ENCODE assay signal across 30 mouse cellular contexts in the genomic region with DNA sequence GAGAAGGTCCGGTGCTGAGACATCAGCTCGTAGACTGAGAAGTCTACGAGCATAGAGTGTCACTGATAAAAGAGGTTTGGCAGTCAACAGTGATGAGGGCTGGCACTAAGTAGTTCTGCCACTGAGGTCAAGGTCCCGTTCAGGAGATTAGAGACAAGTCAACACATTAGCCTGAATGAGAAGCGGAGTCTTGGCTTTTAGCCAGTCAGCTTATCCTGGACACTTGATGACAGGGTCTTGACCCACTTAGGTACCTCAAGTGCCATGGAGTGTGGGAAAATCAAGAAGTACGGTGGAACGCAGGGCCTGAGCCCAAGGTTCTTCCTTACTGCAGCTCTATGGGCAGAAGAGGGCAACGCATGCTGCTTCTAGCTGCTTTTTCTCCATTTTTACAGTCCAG. TPM values are rescaled to one million over a fixed set of nuclear protein-coding genes. Genes with fewer than 3 reads are reported as not detected.
A peak's percentile ranks its signal among the peaks of the same experiment; 100 is the strongest.
DNase-seq lines count a peak whose midpoint lies in the region; ATAC-seq and TF ChIP-seq lines count a peak whose summit lies in the region.
"Had no signal": no experiment of that assay in that cellular context is flagged by ENCODE, and none has a peak within 500 bp of the region (broad histone marks: within the 10 kb centered on the region; RNA-seq: fewer than 3 reads in every experiment).

No protein-coding gene starts in this region.

- H3K4me2 ChIP-seq in heart, embryonic 15.5 days: no peak overlapping the region
- no peak overlapping the region for H3K4me2 ChIP-seq in lung, embryonic 14.5 days
- H3K4me2 ChIP-seq in lung, postnatal 0 days (replicated peaks; ENCODE audit: low read depth, low read length): no peak overlapping the region
- H3K4me2 ChIP-seq: embryonic facial prominence, embryonic 13.5 days; forebrain, embryonic 12.5 days; hindbrain, embryonic 15.5 days; limb, embryonic 13.5 days; midbrain, embryonic 15.5 days; neural tube, embryonic 13.5 days had no signal

- H3K9ac ChIP-seq in heart, embryonic 15.5 days: no peak overlapping the region
- H3K9ac ChIP-seq in lung, embryonic 14.5 days: no peak overlapping the region
- no peak overlapping the region for H3K9ac ChIP-seq in lung, postnatal 0 days (replicated peaks; ENCODE audit: low read depth)
- H3K9ac ChIP-seq: embryonic facial prominence, embryonic 13.5 days; forebrain, embryonic 12.5 days; hindbrain, embryonic 15.5 days; limb, embryonic 13.5 days; liver, embryonic 14.5 days; midbrain, embryonic 15.5 days; neural tube, embryonic 13.5 days had no signal

- DNase-seq in adrenal gland, postnatal 14 days: peak; percentile 13
- DNase-seq in adrenal gland, adult 18-20 months (ENCODE audit: low spot score in 2 of 2): no peak
- DNase-seq in heart, postnatal 36 days: no peak
- DNase-seq in lung, embryonic 14.5 days: peak; percentile 8
- no peak for DNase-seq in lung, postnatal 10 days
- peak; percentile 62 for DNase-seq in lung, postnatal 0 days (ENCODE audit: low spot score)
- DNase-seq in cerebellum, adult 9-11 months: no peak
- DNase-seq: cerebellum, adult 2 months; cerebellum, postnatal 36 days; embryo, embryonic 11 days; gastrocnemius, postnatal 36 days; kidney, adult 8-10 months; layer of hippocampus, postnatal 36 days; thymus, adult 18-20 months had no signal

- no peak overlapping the region for H3K4me3 ChIP-seq in heart, embryonic 15.5 days
- H3K4me3 ChIP-seq in lung, embryonic 14.5 days (ENCODE audit: low read depth, low read length): no peak overlapping the region
- H3K4me3 ChIP-seq in lung, postnatal 0 days (ENCODE audit: low read depth, low read length): no peak overlapping the region
- H3K4me3 ChIP-seq: embryonic facial prominence, embryonic 13.5 days; erythroblast, embryonic 14.5 days; forebrain, embryonic 12.5 days; hindbrain, embryonic 15.5 days; limb, embryonic 13.5 days; midbrain, embryonic 15.5 days; neural tube, embryonic 13.5 days had no signal

- intact Hi-C loops in heart, postnatal 36 days (cut with DNase I): loop anchor here (2.0 kb wide), 1 partner anchor 30 kb away; no protein-coding TSS in a partner anchor

- peaks cover 83% of the 10 kb centered on the region for H3K27me3 ChIP-seq in heart, embryonic 15.5 days
- no peaks in the 10 kb centered on the region for H3K27me3 ChIP-seq in lung, embryonic 14.5 days (ENCODE audit: insufficient read depth, low read length)
- no peaks in the 10 kb centered on the region for H3K27me3 ChIP-seq in lung, postnatal 0 days (replicated peaks; ENCODE audit: insufficient read depth, low read length)
- H3K27me3 ChIP-seq: embryonic facial prominence, embryonic 13.5 days; forebrain, embryonic 12.5 days; hindbrain, embryonic 15.5 days; limb, embryonic 13.5 days; midbrain, embryonic 15.5 days; neural tube, embryonic 13.5 days had no signal

- no peak for TF ChIP-seq CTCF in lung, embryonic 14.5 days (IDR thresholded peaks at IDR 0.05; ENCODE audit: low read depth)
- 0 out of 2 replicates have a peak, but pooled peaks have one; percentile 4 for TF ChIP-seq CTCF in lung, postnatal 0 days (IDR thresholded peaks at IDR 0.05)

- no peaks in the 10 kb centered on the region for H3K36me3 ChIP-seq in heart, embryonic 15.5 days
- H3K36me3 ChIP-seq in lung, embryonic 14.5 days (ENCODE audit: insufficient read depth): no peaks in the 10 kb centered on the region
- no peaks in the 10 kb centered on the region for H3K36me3 ChIP-seq in lung, postnatal 0 days (ENCODE audit: insufficient read depth, low read length)
- H3K36me3 ChIP-seq: embryonic facial prominence, embryonic 13.5 days; forebrain, embryonic 12.5 days; hindbrain, embryonic 15.5 days; limb, embryonic 13.5 days; midbrain, embryonic 15.5 days; neural tube, embryonic 13.5 days had no signal

- H3K4me1 ChIP-seq in heart, embryonic 15.5 days (replicated peaks): 0 out of 2 replicates have a peak, but pooled peaks cover 4% of the 10 kb centered on the region
- peaks cover 3% of the 10 kb centered on the region; the same call in 1 of the 2 replicates for H3K4me1 ChIP-seq in lung, embryonic 14.5 days (ENCODE audit: insufficient read depth)
- H3K4me1 ChIP-seq in lung, postnatal 0 days (ENCODE audit: insufficient read depth, low read depth, low read length): 0 out of 2 replicates have a peak, but pooled peaks cover 5% of the 10 kb centered on the region
- H3K4me1 ChIP-seq: embryonic facial prominence, embryonic 13.5 days; forebrain, embryonic 12.5 days; hindbrain, embryonic 15.5 days; limb, embryonic 13.5 days; midbrain, embryonic 15.5 days; neural tube, embryonic 13.5 days had no signal

- 0 out of 2 replicates have a peak, but pooled peaks cover 4% of the 10 kb centered on the region for H3K9me3 ChIP-seq in heart, embryonic 15.5 days (replicated peaks)
- H3K9me3 ChIP-seq in lung, embryonic 14.5 days (ENCODE audit: low read depth, low read length): no peaks in the 10 kb centered on the region
- no peaks in the 10 kb centered on the region for H3K9me3 ChIP-seq in lung, postnatal 0 days (ENCODE audit: low read length)
- H3K9me3 ChIP-seq: hindbrain, embryonic 15.5 days; limb, embryonic 13.5 days; midbrain, embryonic 15.5 days; neural tube, embryonic 13.5 days had no signal

- TF ChIP-seq EP300 in lung, postnatal 0 days (IDR thresholded peaks at IDR 0.05): no peak

- H3K27ac ChIP-seq in heart, embryonic 15.5 days: no peak overlapping the region
- no peak overlapping the region for H3K27ac ChIP-seq in lung, embryonic 14.5 days (ENCODE audit: low read depth)
- H3K27ac ChIP-seq in lung, postnatal 0 days (ENCODE audit: low read length): no peak overlapping the region
- H3K27ac ChIP-seq: embryonic facial prominence, embryonic 13.5 days; forebrain, embryonic 12.5 days; hindbrain, embryonic 15.5 days; limb, embryonic 13.5 days; liver, embryonic 14.5 days; macrophage; midbrain, embryonic 15.5 days; neural tube, embryonic 13.5 days had no signal

- peak; percentile 64; the same call in 1 of the 2 replicates for ATAC-seq in heart, embryonic 15.5 days (replicated peaks; ENCODE audit: insufficient number of reproducible peaks, insufficient read depth, low FRiP score, low read depth)
- no peak for ATAC-seq in lung, embryonic 14.5 days (ENCODE audit: insufficient read depth)
- peak; percentile 71 for ATAC-seq in lung, postnatal 0 days
- ATAC-seq: CD4-positive, CD25-positive, alpha-beta regulatory T cell, adult 4 months; midbrain, embryonic 15.5 days had no signal

- WGBS in heart, embryonic 15.5 days: 30% methylated on average over 8 of the region's 8 CpGs
- WGBS in lung, embryonic 14.5 days: 17% methylated on average over 8 of the region's 8 CpGs
- 26% methylated on average over 8 of the region's 8 CpGs for WGBS in lung, postnatal 0 days

RNA-seq across cellular contexts. Expression of a gene that starts 19.6 kb away (rescaled TPM):
- total RNA-seq in adrenal gland, postnatal 14 days (2021): 19.4 and 24.1 TPM in 2 replicates
- total RNA-seq in adrenal gland, adult 18-20 months (2021): 10 to 100 TPM; 17.7 to 19.4 TPM
- polyA plus RNA-seq in heart, embryonic 15.5 days (2015; fragmentation: Nextera tagmentation; extraction: Ambion mirVana): 38.9 and 50.7 TPM in 2 replicates
- 10 to 100 TPM; 11.1 to 12.4 TPM for total RNA-seq in heart, postnatal 36 days (2021)
- polyA plus RNA-seq in lung, embryonic 14.5 days (2014; fragmentation: Nextera tagmentation; extraction: Ambion mirVana): 78.5 and 86.2 TPM in 2 replicates
- 50.4 and 60.0 TPM in 2 replicates for polyA plus RNA-seq in lung, postnatal 0 days (2015; fragmentation: Nextera tagmentation; extraction: Ambion mirVana)

RNA-seq across cellular contexts. Expression of a gene that starts 20.3 kb away (rescaled TPM):
- not detected in 2 replicates for total RNA-seq in adrenal gland, postnatal 14 days (2021)
- not detected for total RNA-seq in adrenal gland, adult 18-20 months (2021)
- polyA plus RNA-seq in heart, embryonic 15.5 days (2015; fragmentation: Nextera tagmentation; extraction: Ambion mirVana): not detected in 2 replicates
- not detected for total RNA-seq in heart, postnatal 36 days (2021)
- not detected in 2 replicates for polyA plus RNA-seq in lung, embryonic 14.5 days (2014; fragmentation: Nextera tagmentation; extraction: Ambion mirVana)
- not detected in 2 replicates for polyA plus RNA-seq in lung, postnatal 0 days (2015; fragmentation: Nextera tagmentation; extraction: Ambion mirVana)
- total RNA-seq: gastrocnemius, adult 18-20 months; gastrocnemius, postnatal 36 days; hematopoietic stem cell, adult 5-6 weeks; layer of hippocampus, postnatal 36 days; left cerebral cortex, postnatal 10 days had no signal
- polyA plus RNA-seq: CD4-positive, CD25-positive, alpha-beta regulatory T cell, adult 4 months; embryonic facial prominence, embryonic 13.5 days; erythroblast, embryonic 14.5 days; forebrain, embryonic 12.5 days; intestine, embryonic 14.5 days; limb, embryonic 13.5 days; liver, embryonic 14.5 days; macrophage; neural tube, embryonic 13.5 days; stomach, embryonic 16.5 days had no signal

RNA-seq across cellular contexts. Expression of a gene that starts 49.0 kb away (rescaled TPM):
- total RNA-seq in adrenal gland, postnatal 14 days (2021): 0.30 and 0.49 TPM in 2 replicates
- under 1 TPM; 0.36 to 0.38 TPM for total RNA-seq in adrenal gland, adult 18-20 months (2021)
- 0.82 and 1.0 TPM in 2 replicates for polyA plus RNA-seq in heart, embryonic 15.5 days (2015; fragmentation: Nextera tagmentation; extraction: Ambion mirVana)
- not detected for total RNA-seq in heart, postnatal 36 days (2021)
- 0.65 and 1.4 TPM in 2 replicates for polyA plus RNA-seq in lung, embryonic 14.5 days (2014; fragmentation: Nextera tagmentation; extraction: Ambion mirVana)
- 3.0 and 3.1 TPM in 2 replicates for polyA plus RNA-seq in lung, postnatal 0 days (2015; fragmentation: Nextera tagmentation; extraction: Ambion mirVana)
- total RNA-seq: hematopoietic stem cell, adult 5-6 weeks had no signal
- polyA plus RNA-seq: macrophage had no signal

Comparison
In these comparisons a context has a peak if more than half of its experiments do, and no peak if none do; other contexts are left out.
1. DNase-seq: peak in adrenal gland, postnatal 14 days (single experiment), lung, embryonic 14.5 days (single experiment) and lung, postnatal 0 days (single experiment); none in adrenal gland, adult 18-20 months (0 of 2), heart, postnatal 36 days (0 of 2), lung, postnatal 10 days (single experiment) and cerebellum, adult 9-11 months (single experiment).